Mouse (Mus musculus) gastrocnemius, adult 8-10 months (tissue): ENCODE results near the gene Atxn7. TPM values are rescaled to one million over a fixed set of nuclear protein-coding genes. Genes with fewer than 3 reads are reported as not detected.
"Not testable (repeated sequence)": the region's sequence is repeated elsewhere in the genome, so short reads cannot be mapped to it uniquely, and the experiment has no call there.

Experiments
- DNase-seq, 2 experiments: peaks; one replicate each; pipeline ENCODE4 v3.0.0; 2022; ENCODE audit warnings: low spot score in 2 of 2
- total RNA-seq, 4 experiments: library from RNA; stranded (reverse); gene quantifications; 2 replicates each; pipeline ENCODE4 v1.2.4; 2022

Atxn7 gene
- 10 to 100 TPM; 19.5 to 24.5 (median 20.8) TPM for total RNA-seq

- peak in 1 of 2 experiments; percentile 26 for DNase-seq
Measured at GRCm38 (mm10) chr14:13961401-13962112, at the start of gene Atxn7, which contains the start of gene Thoc7. Gene Atxn7 (plus strand): TSS chr14:13961440. Gene Thoc7 (minus strand): TSS chr14:13961852.

- no peak for DNase-seq
Measured at GRCm38 (mm10) chr14:13914387-13915082, 46.7 kb upstream of the Atxn7 start, which contains the start of gene Gm281. Gene Gm281 (minus strand): TSS chr14:13914478.

- no peak for DNase-seq
Measured at GRCm38 (mm10) chr14:13915207-13915606, 46.0 kb upstream of the Atxn7 start.

GRCm38 (mm10) chr14:13917208-13917607 is 44.0 kb upstream of the Atxn7 start:
- DNase-seq = no peak

GRCm38 (mm10) chr14:13917630-13918029 is 43.6 kb upstream of the Atxn7 start:
- DNase-seq = no peak

GRCm38 (mm10) chr14:13933290-13934051 is 27.8 kb upstream of the Atxn7 start:
- no peak for DNase-seq

GRCm38 (mm10) chr14:13934052-13934371 is 27.2 kb upstream of the Atxn7 start:
- no peak for DNase-seq

- DNase-seq = no peak
Measured at GRCm38 (mm10) chr14:13944686-13945085, 16.6 kb upstream of the Atxn7 start.

GRCm38 (mm10) chr14:13948345-13948744 is 12.9 kb upstream of the Atxn7 start:
- DNase-seq = no peak

- DNase-seq = no peak
Measured at GRCm38 (mm10) chr14:13950401-13950800, 10.8 kb upstream of the Atxn7 start.

GRCm38 (mm10) chr14:13952151-13952550 is 9.1 kb upstream of the Atxn7 start:
- not testable (repeated sequence) for DNase-seq

GRCm38 (mm10) chr14:13960079-13960478 is 1.2 kb upstream of the Atxn7 start:
- DNase-seq = no peak

GRCm38 (mm10) chr14:13960482-13961325 is 536 bp upstream of the Atxn7 start:
- peak; percentile 18 to 33 for DNase-seq

- DNase-seq = no peak
Measured at GRCm38 (mm10) chr14:13962476-13962875, 1.2 kb downstream of the Atxn7 start.

GRCm38 (mm10) chr14:13963527-13963926 is 2.3 kb downstream of the Atxn7 start:
- no peak for DNase-seq

- no peak for DNase-seq
Measured at GRCm38 (mm10) chr14:13967607-13968006, 6.4 kb downstream of the Atxn7 start.

- DNase-seq = no peak
Measured at GRCm38 (mm10) chr14:13968476-13968875, 7.2 kb downstream of the Atxn7 start.

GRCm38 (mm10) chr14:13970513-13970912 is 9.3 kb downstream of the Atxn7 start:
- no peak for DNase-seq

GRCm38 (mm10) chr14:13971644-13972234 is 10.5 kb downstream of the Atxn7 start:
- no peak for DNase-seq

GRCm38 (mm10) chr14:13977498-13977897 is 16.3 kb downstream of the Atxn7 start:
- no peak for DNase-seq

- DNase-seq = no peak
Measured at GRCm38 (mm10) chr14:13981286-13981685, 20.0 kb downstream of the Atxn7 start.
